Mouse (Mus musculus): Measurements from ENCODE around the gene Olfr1263.

- TF ChIP-seq GATA1 (IDR thresholded peaks at IDR 0.05; ENCODE audit: borderline replicate concordance, low read length) (no peak), FLI1 (IDR thresholded peaks at IDR 0.05; ENCODE audit: low read length) (no peak)
Measured at GRCm38 (mm10) chr2:90011831-90012230, at the start of gene Olfr1263.

Data from megakaryocyte, embryonic 14.5 days (primary cell).